Mouse (Mus musculus) c-Kit-positive CD71-positive TER-119-negative erythroid progenitor cells, embryonic 14.5 days (primary cell): ENCODE data around the gene Vmn2r94.

Source experiments
- DNase-seq: peaks from one replicate; pipeline ENCODE4 v3.0.0-alpha.2; 2013; ENCODE audit warnings: low read depth

Gene Vmn2r94

DNA sequence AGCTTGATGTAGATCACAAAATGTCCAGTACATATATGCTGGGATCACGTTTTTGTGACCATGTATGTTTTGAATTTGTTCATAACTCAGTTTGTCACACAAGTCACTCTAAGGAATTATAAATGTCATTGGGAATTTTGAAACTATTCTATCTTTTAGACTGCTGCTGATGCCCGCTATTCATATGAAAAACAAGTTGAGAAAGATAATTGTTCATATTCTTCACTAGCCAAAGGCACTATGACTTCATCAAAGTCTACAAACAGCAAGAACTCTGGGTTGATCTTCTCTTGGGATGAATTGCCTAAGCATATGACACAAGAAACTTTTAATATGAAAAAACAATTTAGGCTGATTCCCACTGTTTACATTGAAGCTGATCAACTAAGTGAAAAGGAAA lies at the start of gene Vmn2r94:
Gene Vmn2r94, minus strand, starts transcription at position 101 of the 400 bp plus-strand sequence.
- no peak for DNase-seq

DNA sequence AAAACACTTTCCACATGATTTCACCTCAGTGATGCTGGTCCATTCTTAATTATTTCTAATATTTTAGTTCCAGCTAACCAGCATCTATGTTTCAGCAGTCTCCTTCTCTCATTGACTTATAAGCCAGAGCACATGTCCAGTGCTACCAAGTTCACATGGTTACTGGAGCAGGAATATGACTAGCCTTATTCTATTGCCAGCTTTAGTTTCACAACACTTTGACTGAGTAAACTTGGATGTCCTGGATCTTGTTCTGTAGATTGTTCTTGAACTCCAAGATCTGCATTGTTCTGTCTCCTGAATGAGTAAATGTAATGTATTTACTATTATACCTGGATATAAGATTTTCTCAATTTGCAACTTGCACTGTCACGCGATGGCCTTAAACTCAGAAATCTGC lies 45.5 kb upstream of the Vmn2r94 start:
- DNase-seq, result no peak

DNA sequence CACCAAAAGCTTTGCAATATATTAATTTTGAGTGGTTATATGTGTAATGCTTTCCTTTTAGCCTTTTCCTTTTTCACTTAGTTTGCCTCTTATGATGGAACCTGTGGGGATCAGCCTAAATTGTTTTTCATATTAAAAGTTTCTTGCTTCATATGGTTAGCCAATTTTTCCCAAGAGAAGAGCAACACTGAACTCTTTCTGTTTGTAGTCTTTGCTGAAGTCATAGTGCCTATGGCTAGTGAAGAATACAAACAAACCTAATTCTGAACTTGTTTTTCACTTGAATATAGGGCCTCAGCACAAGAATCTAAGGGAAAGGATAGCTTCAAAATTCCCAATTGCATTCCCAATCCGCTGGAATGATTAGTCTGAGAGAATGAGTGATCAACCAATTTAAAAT lies 20.2 kb upstream of the Vmn2r94 start, which contains the start of gene Vmn2r93:
Gene Vmn2r93, plus strand, starts transcription at position 301 of the 400 bp plus-strand sequence.
- DNase-seq, result no peak

DNA sequence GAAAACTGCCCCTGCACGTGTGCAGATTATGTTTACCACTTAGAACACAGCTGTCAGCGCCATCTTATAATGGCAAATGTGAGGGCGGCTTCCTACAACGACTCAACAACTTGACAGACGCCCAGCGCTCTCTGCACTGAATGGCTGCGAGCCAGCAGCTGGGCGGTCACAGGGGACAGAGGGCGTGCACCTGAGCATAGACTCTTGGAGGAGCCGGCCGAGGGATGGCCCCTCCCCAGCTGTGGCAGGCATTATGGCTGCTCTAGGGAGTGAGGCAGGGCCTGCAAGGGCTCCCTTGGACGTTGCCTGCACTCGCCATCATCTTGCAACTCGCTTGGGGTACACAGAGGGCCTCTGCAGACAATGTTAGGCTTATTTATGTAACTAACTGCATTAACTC lies 40.6 kb downstream of the Vmn2r94 start:
- no peak for DNase-seq

DNA sequence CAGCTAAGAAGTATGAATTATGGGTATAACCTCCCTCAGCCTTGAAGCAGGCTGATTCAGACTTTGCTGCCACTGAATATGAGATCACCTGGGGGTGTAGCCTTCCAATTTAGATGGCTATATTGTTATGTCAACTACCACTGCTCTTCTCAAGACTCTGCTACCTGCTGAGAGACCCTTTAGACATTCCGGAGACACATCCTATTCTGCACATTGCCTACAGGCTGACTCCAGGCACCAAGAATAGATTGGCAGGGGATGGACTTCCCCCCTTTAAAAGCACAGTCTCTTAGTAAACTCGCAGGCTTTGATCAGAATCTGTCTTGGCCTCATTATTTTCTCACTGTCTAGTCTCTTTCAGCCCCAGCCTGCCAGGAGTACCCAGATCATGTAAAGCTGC lies 45.6 kb downstream of the Vmn2r94 start:
- no peak for DNase-seq

DNA sequence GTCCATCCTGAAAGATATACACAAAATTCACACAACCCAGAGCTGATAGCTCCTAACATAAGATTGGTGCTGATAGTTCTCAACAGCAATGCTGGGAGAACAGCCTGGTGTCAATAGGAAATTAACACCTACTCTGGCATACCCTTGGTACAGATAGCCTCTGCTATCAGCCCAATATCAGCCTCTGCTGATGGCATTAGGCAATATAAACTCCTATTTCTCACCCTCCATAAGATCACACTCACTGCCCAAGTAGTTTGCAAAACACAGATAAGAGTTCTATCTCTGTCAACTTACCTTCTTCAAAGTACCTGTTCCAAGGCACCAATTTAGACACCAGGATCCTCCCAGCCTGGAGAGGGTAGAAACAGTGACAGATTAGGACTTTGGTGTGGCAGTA lies 56.3 kb downstream of the Vmn2r94 start:
- DNase-seq, result no peak
